Mouse (Mus musculus) left cerebral cortex, adult 8-10 months (tissue): ENCODE results near the gene Olfr1316. TPM values are rescaled to one million over a fixed set of nuclear protein-coding genes. Genes with fewer than 3 reads are reported as not detected.

ENCODE experiments used
- DNase-seq, 2 experiments: peaks; one replicate each; pipeline ENCODE4 v3.0.0; 2022; ENCODE audit warnings: low spot score in 2 of 2
- total RNA-seq, 4 experiments: library from RNA; stranded (reverse); gene quantifications; 2 replicates each; pipeline ENCODE4 v1.2.4; 2022

Olfr1316 gene
- total RNA-seq: not detected

DNA sequence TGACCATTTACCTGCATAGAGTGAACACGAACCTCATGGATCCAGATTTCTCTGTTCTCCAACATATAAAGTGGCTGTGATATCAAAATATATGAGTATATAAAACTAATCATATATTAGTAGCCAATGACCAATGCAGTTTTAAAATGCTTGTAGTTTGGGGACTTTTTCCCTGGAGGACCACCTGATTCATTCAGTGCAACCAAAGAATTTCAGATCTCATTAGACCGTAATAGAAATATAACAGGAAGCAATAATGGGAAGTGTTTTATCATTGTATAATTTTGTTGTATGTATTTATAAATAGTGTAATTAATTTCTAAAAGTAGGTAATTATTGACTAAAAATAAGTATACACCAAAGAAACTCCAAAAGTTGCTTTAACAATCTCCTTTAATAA, at the start of gene Olfr1316:
Gene Olfr1316, minus strand, starts transcription at position 101 of the 400 bp plus-strand sequence.
- DNase-seq: no peak

DNA sequence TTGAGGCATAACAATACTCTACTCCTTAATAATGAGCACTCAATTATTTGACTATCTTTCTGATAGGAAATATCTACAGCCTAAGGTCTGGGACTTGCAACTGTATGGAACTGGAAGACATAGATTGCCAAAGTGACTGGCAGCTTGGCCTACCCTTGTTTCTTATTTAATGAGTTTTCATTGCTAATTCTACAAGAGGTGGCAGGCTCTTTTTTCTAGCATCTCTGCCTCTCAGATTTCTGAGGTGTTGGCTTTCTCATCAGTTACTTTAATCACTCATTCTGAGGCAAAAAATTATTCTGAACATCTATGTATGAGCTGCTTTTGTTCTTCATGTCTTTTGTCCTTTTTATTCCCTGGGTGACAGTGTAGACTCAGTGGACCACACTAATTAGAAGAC, 19.1 kb upstream of the Olfr1316 start, which contains the start of gene Olfr1318:
Gene Olfr1318, plus strand, starts transcription at position 301 of the 400 bp plus-strand sequence.
- DNase-seq: no peak

DNA sequence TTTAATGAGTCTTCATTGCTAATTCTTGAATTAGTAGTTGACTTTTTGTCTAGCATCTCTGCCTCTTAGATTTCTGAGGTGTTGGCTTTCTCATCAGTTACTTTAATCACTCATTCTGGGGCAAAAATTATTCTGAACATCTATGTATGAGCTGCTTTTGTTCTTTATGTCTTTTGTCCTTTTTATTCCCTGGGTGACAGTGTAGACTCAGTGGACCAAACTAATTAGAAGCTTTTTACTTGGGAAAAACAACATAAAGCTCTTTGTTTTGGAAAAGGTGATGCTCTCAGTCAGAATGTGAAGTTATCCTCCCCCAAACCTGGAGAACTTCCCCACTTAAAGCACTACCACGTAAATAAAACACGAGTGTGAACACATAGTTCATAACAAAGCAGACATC, 5.3 kb upstream of the Olfr1316 start, which contains the start of gene Olfr1317:
Gene Olfr1317, plus strand, starts transcription at position 301 of the 400 bp plus-strand sequence.
- no peak for DNase-seq

DNA sequence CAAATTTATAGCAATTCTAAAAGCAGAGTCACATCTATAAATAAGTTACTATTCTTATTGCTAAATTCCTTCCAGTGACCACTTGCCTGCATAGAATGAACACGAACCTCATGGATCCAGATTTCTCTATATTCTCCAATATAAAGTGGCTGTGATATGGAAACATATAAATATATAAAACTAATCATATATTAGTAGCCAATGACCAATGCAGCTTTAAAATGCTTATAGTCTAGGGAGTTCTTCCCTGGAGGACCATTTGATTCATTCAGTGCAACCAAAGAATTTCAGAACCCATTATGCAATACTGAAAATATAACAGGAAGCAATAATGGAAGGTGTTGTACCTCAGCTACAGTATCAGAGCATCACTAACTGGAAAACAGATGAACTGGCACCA, 19.4 kb downstream of the Olfr1316 start, which contains the start of gene Olfr1315-ps1:
Gene Olfr1315-ps1, minus strand, starts transcription at position 101 of the 400 bp plus-strand sequence.
- no peak for DNase-seq

DNA sequence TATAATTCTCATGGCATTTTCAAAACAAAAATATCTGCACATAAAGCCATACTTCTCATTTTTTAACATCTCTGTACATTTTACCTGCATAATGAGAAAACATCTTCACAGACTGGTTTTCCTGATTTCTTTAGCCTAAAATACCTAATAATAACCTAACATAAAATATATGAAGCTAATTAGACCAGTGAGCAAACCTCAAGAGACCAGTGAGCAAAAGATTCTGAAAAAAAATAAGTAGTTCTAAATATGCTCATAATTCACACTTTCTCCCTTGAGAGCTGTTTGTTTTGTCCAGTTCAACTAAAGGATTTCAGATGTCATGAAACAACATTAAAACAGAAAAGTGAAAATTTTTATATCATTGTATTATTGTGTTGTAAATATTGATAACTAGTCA, 38.1 kb downstream of the Olfr1316 start, which contains the start of gene Olfr1314:
Gene Olfr1314, minus strand, starts transcription at position 101 of the 400 bp plus-strand sequence.
- no peak for DNase-seq

DNA sequence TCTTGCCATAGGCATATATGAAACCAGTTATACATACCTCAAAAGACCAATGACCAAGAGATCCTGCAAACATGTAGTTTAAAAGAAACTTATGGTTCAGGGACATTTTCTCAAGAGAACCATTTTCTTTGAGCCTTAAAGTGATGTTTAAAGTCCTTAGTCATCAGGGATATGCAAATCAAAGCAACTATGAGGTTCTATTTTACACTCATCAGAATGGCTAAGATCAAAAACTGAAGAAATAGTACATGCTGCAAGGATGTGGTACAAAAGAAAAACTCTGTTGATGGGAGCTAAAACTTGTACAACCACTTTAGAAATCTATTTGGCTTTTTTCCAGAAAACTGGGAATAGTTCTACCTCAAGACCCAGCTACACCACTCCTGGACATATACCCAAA, 57.0 kb downstream of the Olfr1316 start, which contains the start of gene Olfr1313:
Gene Olfr1313, minus strand, starts transcription at position 101 of the 400 bp plus-strand sequence.
- no peak for DNase-seq

Other genes with a start within 250 kb of the Olfr1316 start
- gene Olfr1306, start 218.7 kb downstream of the Olfr1316 start, total RNA-seq: not detected
- gene Olfr1307, start 185.5 kb downstream of the Olfr1316 start, total RNA-seq: under 1 TPM; 0.02 to 0.04 (median 0.03) TPM
- gene Olfr1308, start 170.0 kb downstream of the Olfr1316 start, total RNA-seq: not detected
- gene Olfr1309, start 144.7 kb downstream of the Olfr1316 start, total RNA-seq: not detected
- not detected for gene Olfr1310, start 122.3 kb downstream of the Olfr1316 start, total RNA-seq
- gene Olfr1311, start 110.6 kb downstream of the Olfr1316 start, total RNA-seq: not detected
- gene Olfr1312, start 84.7 kb downstream of the Olfr1316 start, total RNA-seq: not detected
- gene Olfr1313, start 57.1 kb downstream of the Olfr1316 start, total RNA-seq: not detected
- gene Olfr1314, start 38.2 kb downstream of the Olfr1316 start, total RNA-seq: not detected
- gene Olfr1315-ps1, start 19.5 kb downstream of the Olfr1316 start, total RNA-seq: not detected
- gene Olfr1317, start 5.4 kb upstream of the Olfr1316 start, total RNA-seq: not detected
- not detected for gene Olfr1318, start 19.2 kb upstream of the Olfr1316 start, total RNA-seq
- 100 to 1,000 TPM; 153 to 175 (median 161) TPM for gene Lpcat4, start 104.5 kb upstream of the Olfr1316 start, total RNA-seq
- under 1 TPM in 1 of 4 experiments, not detected in 3; 0.09 TPM for gene Nutm1, start 124.3 kb upstream of the Olfr1316 start, total RNA-seq
- 10 to 100 TPM; 49.0 to 56.9 (median 52.8) TPM for gene Nop10, start 126.9 kb upstream of the Olfr1316 start, total RNA-seq
- 100 to 1,000 TPM; 105 to 127 (median 118) TPM for gene Slc12a6, start 130.8 kb upstream of the Olfr1316 start, total RNA-seq
- gene Gm21985, start 131.3 kb upstream of the Olfr1316 start, total RNA-seq: 1 to 10 TPM; 1.9 to 4.3 (median 2.9) TPM
- gene Emc4, start 233.1 kb upstream of the Olfr1316 start, total RNA-seq: 100 to 1,000 TPM; 147 to 150 (median 149) TPM
- gene Katnbl1, start 244.2 kb upstream of the Olfr1316 start, total RNA-seq: 10 to 100 TPM; 12.5 to 15.1 (median 13.4) TPM